ENCODE assay signal across 25 mouse cellular contexts in genomic region chr5:37332066-37332465, GRCm38 (mm10). TPM values are rescaled to one million over a fixed set of nuclear protein-coding genes. Genes with fewer than 3 reads are reported as not detected.
DNase-seq lines count a peak whose midpoint lies in the region; ATAC-seq lines count a peak whose summit lies in the region.
"Had no signal": no experiment of that assay in that cellular context is flagged by ENCODE, and none has a peak within 500 bp of the region (broad histone marks: within the 10 kb centered on the region; RNA-seq: fewer than 3 reads in every experiment).

No protein-coding gene starts in this region.

- H3K27me3 ChIP-seq in kidney, embryonic 14.5 days (ENCODE audit: control insufficient read depth, insufficient read depth, low read length): no peaks in the 10 kb centered on the region
- H3K27me3 ChIP-seq in forebrain, embryonic 16.5 days (replicated peaks; ENCODE audit: control insufficient read depth, insufficient read depth, low read length): no peaks in the 10 kb centered on the region
- H3K27me3 ChIP-seq: embryonic facial prominence, embryonic 15.5 days had no signal

- no peaks in the 10 kb centered on the region for H3K9me3 ChIP-seq in kidney, embryonic 14.5 days (ENCODE audit: control insufficient read depth, low read length)
- no peaks in the 10 kb centered on the region for H3K9me3 ChIP-seq in forebrain, embryonic 16.5 days (ENCODE audit: control insufficient read depth, low read length)
- H3K9me3 ChIP-seq: embryonic facial prominence, embryonic 15.5 days; forebrain, embryonic 10.5 days; heart, embryonic 12.5 days; hindbrain, embryonic 10.5 days had no signal

- H3K9ac ChIP-seq in kidney, embryonic 14.5 days (ENCODE audit: low read depth, low read length): no peak overlapping the region
- no peak overlapping the region for H3K9ac ChIP-seq in forebrain, embryonic 16.5 days (replicated peaks; ENCODE audit: low read depth, low read length)
- H3K9ac ChIP-seq: embryonic facial prominence, embryonic 15.5 days; heart, embryonic 12.5 days; hindbrain, embryonic 14.5 days had no signal

- H3K36me3 ChIP-seq in kidney, embryonic 14.5 days (ENCODE audit: control insufficient read depth, insufficient read depth, low read length): peaks cover 15% of the 10 kb centered on the region
- no peaks in the 10 kb centered on the region for H3K36me3 ChIP-seq in forebrain, embryonic 16.5 days (ENCODE audit: control insufficient read depth, insufficient read depth)
- H3K36me3 ChIP-seq: G1E; heart, embryonic 12.5 days had no signal

- no peak for ATAC-seq in kidney, embryonic 14.5 days (ENCODE audit: low FRiP score, low TSS enrichment)
- no peak for ATAC-seq in forebrain, embryonic 16.5 days
- ATAC-seq: CD4-positive, CD25-positive, alpha-beta regulatory T cell, adult 4 months; forebrain, embryonic 14.5 days had no signal

- WGBS in kidney, embryonic 14.5 days: 83% methylated on average over 4 of the region's 4 CpGs
- WGBS in forebrain, embryonic 16.5 days: 79% methylated on average over 4 of the region's 4 CpGs

- peak; percentile 57 to 69 for DNase-seq in cerebellum, postnatal 10 days
- DNase-seq in cerebellum, adult 8-10 months: no peak
- DNase-seq in kidney, adult 18-20 months: peak; percentile 69
- peak; percentile 43 for DNase-seq in kidney, postnatal 10 days
- no peak for DNase-seq in left cerebral cortex, adult 18-20 months (ENCODE audit: low spot score in 2 of 2)
- DNase-seq in lung, postnatal 4 days: no peak
- DNase-seq: adrenal gland, adult 8-10 months; adrenal gland, postnatal 36 days; B cell, adult 2 months; cerebellum, adult 11-12 months; cerebellum, adult 9-11 months; embryo, embryonic 11 days; gastrocnemius, postnatal 10 days had no signal

- H3K4me1 ChIP-seq in kidney, embryonic 14.5 days (ENCODE audit: control insufficient read depth, insufficient read depth, low read length): peaks cover 8% of the 10 kb centered on the region
- H3K4me1 ChIP-seq in forebrain, embryonic 16.5 days (replicated peaks; ENCODE audit: control insufficient read depth, insufficient read depth, low read length): peaks cover 7% of the 10 kb centered on the region; the same call in 1 of the 2 replicates

- no peak overlapping the region for H3K4me2 ChIP-seq in kidney, embryonic 14.5 days (replicated peaks; ENCODE audit: low read depth, low read length)
- no peak overlapping the region for H3K4me2 ChIP-seq in forebrain, embryonic 16.5 days (ENCODE audit: low read length)
- H3K4me2 ChIP-seq: embryonic facial prominence, embryonic 15.5 days; heart, embryonic 12.5 days; hindbrain, embryonic 14.5 days had no signal

- H3K27ac ChIP-seq in kidney, embryonic 14.5 days (ENCODE audit: low read depth, low read length): peak overlapping the region; percentile 60; the same call in 1 of the 2 replicates
- no peak overlapping the region for H3K27ac ChIP-seq in forebrain, embryonic 16.5 days (ENCODE audit: low read length)
- H3K27ac ChIP-seq: embryonic facial prominence, embryonic 15.5 days; forebrain, embryonic 10.5 days; hindbrain, embryonic 10.5 days; hindbrain, embryonic 14.5 days had no signal

- H3K4me3 ChIP-seq in kidney, embryonic 14.5 days (ENCODE audit: low read length): no peak overlapping the region
- no peak overlapping the region for H3K4me3 ChIP-seq in forebrain, embryonic 16.5 days (replicated peaks; ENCODE audit: low read length)
- H3K4me3 ChIP-seq: embryonic facial prominence, embryonic 15.5 days; erythroblast, embryonic 14.5 days; forebrain, embryonic 10.5 days; heart, embryonic 12.5 days; hindbrain, embryonic 10.5 days had no signal

RNA-seq across cellular contexts. Expression of gene Evc, which starts 4.6 kb away (rescaled TPM):
- polyA plus RNA-seq in kidney, embryonic 14.5 days (2014; fragmentation: Nextera tagmentation; extraction: Ambion mirVana): 12.9 and 18.4 TPM in 2 replicates
- total RNA-seq in left cerebral cortex, adult 18-20 months (2021): 10 to 100 TPM in 1 of 2 experiments, 1 to 10 TPM in 1; 9.5 to 10.7 TPM
- 6.2 and 7.0 TPM in 2 replicates for polyA plus RNA-seq in forebrain, embryonic 16.5 days (2015; fragmentation: Nextera tagmentation; extraction: Ambion mirVana)
- total RNA-seq: common myeloid progenitor, adult 5-6 weeks; G1E had no signal
- polyA plus RNA-seq: CD4-positive, CD25-positive, alpha-beta regulatory T cell, adult 4 months; G1E had no signal

RNA-seq across cellular contexts. Expression of gene Evc2, which starts 6.2 kb away (rescaled TPM):
- polyA plus RNA-seq in kidney, embryonic 14.5 days (2014; fragmentation: Nextera tagmentation; extraction: Ambion mirVana): 14.4 and 21.6 TPM in 2 replicates
- total RNA-seq in left cerebral cortex, adult 18-20 months (2021): 10 to 100 TPM; 15.8 to 17.5 TPM
- 6.4 and 7.2 TPM in 2 replicates for polyA plus RNA-seq in forebrain, embryonic 16.5 days (2015; fragmentation: Nextera tagmentation; extraction: Ambion mirVana)
- polyA plus RNA-seq: CD4-positive, CD25-positive, alpha-beta regulatory T cell, adult 4 months; erythroblast, embryonic 14.5 days; G1E had no signal

Comparison
In these comparisons a context has a peak if more than half of its experiments do, and no peak if none do; other contexts are left out.
1. DNase-seq: peak in cerebellum, postnatal 10 days (2 of 2), kidney, adult 18-20 months (single experiment) and kidney, postnatal 10 days (single experiment); none in cerebellum, adult 8-10 months (single experiment), left cerebral cortex, adult 18-20 months (0 of 2) and lung, postnatal 4 days (0 of 2).